Mouse (Mus musculus) ovary, postnatal 14 days (tissue): ENCODE results near the gene Micall2.

Experiments used
- DNase-seq: peaks from one replicate; pipeline ENCODE4 v3.0.0; 2022; ENCODE audit warnings: low spot score

The Micall2 gene

DNA sequence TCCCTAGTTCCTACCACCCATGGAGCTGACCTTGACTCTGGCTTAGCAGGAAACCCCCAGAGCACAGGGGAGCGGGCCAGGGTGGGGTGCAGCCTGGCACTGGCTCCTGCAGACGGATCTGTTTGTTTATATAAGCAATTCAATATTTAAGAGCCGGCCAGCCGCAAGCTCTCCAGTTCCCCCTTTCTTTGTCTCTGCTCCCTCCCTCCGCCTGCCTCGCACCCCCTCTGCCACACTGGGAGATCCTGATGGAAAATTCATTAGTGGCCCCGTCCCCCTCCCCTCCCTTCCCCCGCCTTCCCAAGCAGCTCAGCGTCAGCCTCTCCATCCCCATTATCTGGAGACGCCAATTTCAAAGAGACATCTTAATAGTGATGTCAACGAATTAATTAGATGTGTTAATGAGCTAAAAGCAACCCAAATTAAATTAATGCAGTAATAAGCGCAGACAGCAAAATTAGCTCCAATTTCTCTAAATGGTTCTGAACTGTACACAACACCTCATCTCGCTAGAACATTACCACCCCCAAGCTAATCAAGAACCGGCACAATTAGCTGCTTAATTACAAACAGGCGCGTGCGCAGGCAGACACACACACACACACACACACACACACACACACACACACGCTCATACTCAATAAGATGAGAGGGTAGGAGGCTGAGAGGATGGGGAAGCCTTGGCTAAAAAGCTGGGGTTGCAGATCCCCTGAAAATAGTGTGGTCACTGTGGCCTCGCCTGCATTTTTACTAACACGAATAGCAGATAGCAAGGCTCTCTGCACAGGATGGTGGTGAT is 54.1 kb downstream of the Micall2 start:
- DNase-seq, result no peak

DNA sequence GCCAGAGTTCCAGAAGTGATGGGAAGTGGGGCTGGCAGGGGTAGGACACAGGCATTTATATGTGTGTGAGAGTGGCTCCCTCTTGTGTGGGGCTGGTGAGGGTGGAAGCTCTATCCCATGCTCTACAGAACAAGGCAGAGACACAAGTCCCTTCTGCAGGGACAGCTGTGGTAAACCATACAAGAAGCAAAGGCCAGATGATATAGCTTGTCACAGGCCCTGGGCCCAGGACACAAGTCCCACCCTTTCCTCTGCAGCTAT is 60.5 kb downstream of the Micall2 start:
- DNase-seq, result no peak

- no peak for DNase-seq
Measured at GRCm38 (mm10) chr5:139674940-139675706, 61.0 kb downstream of the Micall2 start.

DNA sequence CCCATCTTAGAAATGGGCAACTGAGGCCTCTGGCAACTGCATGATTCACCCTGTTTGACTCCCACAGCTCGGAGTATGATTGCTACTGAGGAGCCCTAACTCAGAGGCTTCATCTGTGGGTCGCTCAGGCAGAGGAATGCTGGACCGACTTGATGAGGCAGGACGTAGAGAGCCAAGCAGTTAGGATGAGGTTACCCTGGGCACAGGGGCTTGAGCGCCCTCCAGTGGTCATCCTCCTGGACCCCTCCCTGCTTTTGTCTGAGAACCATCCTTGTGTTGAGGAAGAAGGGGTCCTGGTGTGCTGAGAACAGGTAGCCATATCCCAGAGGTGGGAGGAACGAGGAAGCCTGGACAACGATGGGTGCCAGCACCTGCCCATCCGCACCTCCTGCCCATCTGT is 66.8 kb downstream of the Micall2 start:
- DNase-seq, result no peak

DNA sequence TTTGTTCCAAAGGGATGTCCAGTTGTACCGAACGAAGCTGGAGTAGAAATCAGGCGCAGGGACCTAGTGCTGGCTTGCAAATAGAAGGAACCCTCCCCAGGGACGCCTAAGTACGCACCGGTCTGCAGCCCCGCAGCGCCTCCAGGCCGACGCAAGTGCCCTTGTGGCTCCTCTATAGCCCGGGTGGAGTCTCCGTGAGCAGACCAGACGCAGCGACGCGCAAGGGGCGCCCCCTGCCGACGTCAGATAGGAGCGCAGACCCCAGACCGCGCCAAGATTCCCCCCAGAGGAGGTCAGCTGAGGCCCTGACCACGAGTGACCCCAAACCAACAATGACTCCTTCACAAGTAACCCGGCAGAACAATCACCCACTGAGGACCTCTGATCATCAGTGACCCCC is 67.6 kb downstream of the Micall2 start:
- peak; percentile 65 for DNase-seq

DNA sequence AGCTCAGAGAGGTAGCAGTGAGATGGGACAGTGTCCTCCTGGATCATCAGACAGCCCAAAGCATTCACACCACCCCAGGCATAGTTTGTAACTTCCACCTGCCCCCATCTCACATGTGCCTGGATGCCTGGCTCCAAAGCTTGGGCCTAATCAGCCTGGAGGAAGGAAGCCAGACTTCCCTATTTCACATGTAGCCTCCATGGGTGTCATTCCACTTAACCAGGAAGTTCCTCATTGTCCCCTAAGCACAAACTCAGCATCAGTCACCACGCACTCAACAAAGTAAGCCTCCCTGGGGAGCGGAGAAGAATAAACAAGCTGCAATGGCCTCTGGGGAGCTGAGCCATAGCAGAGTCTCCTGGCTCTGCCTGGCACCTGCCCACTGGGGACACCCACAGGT is 69.6 kb downstream of the Micall2 start:
- no peak for DNase-seq

- no peak for DNase-seq
Measured at GRCm38 (mm10) chr5:139665375-139665774, 70.8 kb downstream of the Micall2 start.

GRCm38 (mm10) chr5:139661713-139662112 is 74.4 kb downstream of the Micall2 start:
- DNase-seq, result no peak

DNA sequence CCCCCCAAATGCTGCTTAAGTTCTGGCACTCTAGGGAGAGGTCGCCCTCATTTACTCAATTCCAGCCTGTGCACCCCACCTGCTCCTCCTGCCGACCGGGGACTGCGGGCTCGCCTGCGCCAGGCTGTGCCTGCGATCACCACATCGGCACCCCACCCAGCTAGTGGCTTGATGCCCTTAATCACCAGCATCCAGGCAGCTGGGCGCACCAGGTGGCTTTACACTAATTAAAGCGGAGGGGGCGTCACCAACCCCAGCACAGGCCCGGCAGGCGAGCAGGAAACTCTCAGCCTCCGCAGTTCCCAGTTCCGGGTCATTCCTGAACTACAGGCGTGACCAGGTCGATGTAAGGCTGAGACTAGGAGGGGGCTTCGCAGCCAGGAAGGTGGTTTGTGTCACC is 76.8 kb downstream of the Micall2 start:
- no peak for DNase-seq

GRCm38 (mm10) chr5:139658865-139659264 is 77.3 kb downstream of the Micall2 start:
- no peak for DNase-seq

DNA sequence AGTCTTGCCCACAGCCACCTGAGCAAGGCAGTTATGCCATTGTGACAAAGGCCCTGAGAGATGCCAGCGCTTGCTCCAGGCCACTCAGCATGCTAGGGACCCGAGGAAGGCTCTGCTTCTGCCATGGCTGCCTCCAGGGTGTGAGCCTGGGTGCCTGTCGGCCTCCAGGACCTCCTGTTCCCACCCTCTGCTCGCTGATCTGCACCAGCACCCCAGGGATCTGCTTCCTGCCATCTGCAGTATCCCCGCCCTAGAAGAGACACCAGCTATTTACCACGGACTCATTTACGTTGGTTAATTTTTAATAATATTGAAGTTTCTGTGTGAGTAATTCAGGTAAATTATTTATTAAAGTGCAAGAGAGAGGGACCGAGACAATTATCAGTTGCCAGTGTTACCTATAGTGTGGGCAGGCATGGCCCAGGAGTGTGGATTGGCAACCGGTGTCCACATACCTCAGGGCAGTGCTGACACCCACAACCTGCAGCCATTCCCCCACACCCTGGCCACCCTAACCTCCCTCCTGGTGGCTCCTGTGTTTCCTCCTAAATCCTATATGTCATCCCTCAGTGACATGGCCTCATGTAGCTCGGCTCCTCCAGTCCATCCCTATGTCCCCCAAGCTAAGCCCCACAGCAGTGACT is 78.1 kb downstream of the Micall2 start:
- DNase-seq, result no peak
